25 mouse cellular contexts compared by ENCODE assay signal in genomic region chr17:50335776-50336175, GRCm38 (mm10). TPM values are rescaled to one million over a fixed set of nuclear protein-coding genes. Genes with fewer than 3 reads are reported as not detected.
A peak's percentile ranks its signal among the peaks of the same experiment; 100 is the strongest.
DNase-seq lines count a peak whose midpoint lies in the region; ATAC-seq and TF ChIP-seq lines count a peak whose summit lies in the region.
"Had no signal": no experiment of that assay in that cellular context is flagged by ENCODE, and none has a peak within 500 bp of the region (broad histone marks: within the 10 kb centered on the region; RNA-seq: fewer than 3 reads in every experiment).

No protein-coding gene starts in this region.

- no peak overlapping the region for H3K27ac ChIP-seq in cerebellum, adult 2 months (ENCODE audit: insufficient read depth, low read length)
- no peak overlapping the region for H3K27ac ChIP-seq in kidney, postnatal 0 days
- no peak overlapping the region for H3K27ac ChIP-seq in midbrain, embryonic 11.5 days (ENCODE audit: low read depth, low read length)
- no peak overlapping the region for H3K27ac ChIP-seq in midbrain, embryonic 16.5 days (ENCODE audit: low read length)
- H3K27ac ChIP-seq: embryonic facial prominence, embryonic 12.5 days; forebrain, embryonic 13.5 days; hindbrain, embryonic 15.5 days; limb, embryonic 15.5 days; neural tube, embryonic 12.5 days had no signal

- no peak for ATAC-seq in kidney, postnatal 0 days (replicated peaks; ENCODE audit: low FRiP score, low read depth)
- no peak for ATAC-seq in midbrain, embryonic 11.5 days (ENCODE audit: low FRiP score)
- no peak for ATAC-seq in midbrain, embryonic 16.5 days
- ATAC-seq: forebrain, embryonic 13.5 days had no signal

- H3K9ac ChIP-seq in kidney, postnatal 0 days (ENCODE audit: low read depth, low read length), result no peak overlapping the region
- no peak overlapping the region for H3K9ac ChIP-seq in midbrain, embryonic 11.5 days (ENCODE audit: low read length)
- no peak overlapping the region for H3K9ac ChIP-seq in midbrain, embryonic 16.5 days (ENCODE audit: low read depth, low read length)
- H3K9ac ChIP-seq: embryonic facial prominence, embryonic 12.5 days; forebrain, embryonic 13.5 days; hindbrain, embryonic 15.5 days; limb, embryonic 15.5 days; neural tube, embryonic 12.5 days had no signal

- peak; percentile 35; the same call in 1 of the 2 replicates for TF ChIP-seq CTCF in cerebellum, adult 2 months (IDR thresholded peaks at IDR 0.05; ENCODE audit: borderline replicate concordance, insufficient read depth, low read depth, low read length)
- TF ChIP-seq CTCF in kidney, postnatal 0 days (IDR thresholded peaks at IDR 0.05; ENCODE audit: low read depth), result peak; percentile 37; the same call in 1 of the 2 replicates

- H3K4me1 ChIP-seq in cerebellum, adult 2 months (ENCODE audit: control insufficient read depth, insufficient read depth, low read length), result no peaks in the 10 kb centered on the region
- H3K4me1 ChIP-seq in kidney, postnatal 0 days (replicated peaks; ENCODE audit: insufficient read depth, low read length), result no peaks in the 10 kb centered on the region
- H3K4me1 ChIP-seq in midbrain, embryonic 11.5 days (ENCODE audit: control insufficient read depth, insufficient read depth, low read length), result no peaks in the 10 kb centered on the region
- no peaks in the 10 kb centered on the region for H3K4me1 ChIP-seq in midbrain, embryonic 16.5 days (ENCODE audit: control insufficient read depth, insufficient read depth, low read length)
- H3K4me1 ChIP-seq: embryonic facial prominence, embryonic 12.5 days; hindbrain, embryonic 15.5 days; limb, embryonic 15.5 days; neural tube, embryonic 12.5 days had no signal

- H3K36me3 ChIP-seq in kidney, postnatal 0 days (ENCODE audit: insufficient read depth, low read length), result no peaks in the 10 kb centered on the region
- H3K36me3 ChIP-seq in midbrain, embryonic 11.5 days (ENCODE audit: control insufficient read depth, insufficient read depth, low read length), result no peaks in the 10 kb centered on the region
- H3K36me3 ChIP-seq in midbrain, embryonic 16.5 days (ENCODE audit: control insufficient read depth, insufficient read depth, low read length), result no peaks in the 10 kb centered on the region
- H3K36me3 ChIP-seq: embryonic facial prominence, embryonic 12.5 days; hindbrain, embryonic 15.5 days; limb, embryonic 15.5 days; neural tube, embryonic 12.5 days had no signal

- 79% methylated on average over 2 of the region's 2 CpGs for WGBS in cerebellum, adult 2 months
- 89% methylated on average over 2 of the region's 2 CpGs for WGBS in kidney, postnatal 0 days
- WGBS in midbrain, embryonic 11.5 days, result 75% methylated on average over 2 of the region's 2 CpGs
- 79% methylated on average over 2 of the region's 2 CpGs for WGBS in midbrain, embryonic 16.5 days

- DNase-seq in cerebellum, adult 2 months, result peak in 1 of 2 experiments; percentile 10
- DNase-seq in cerebellum, adult 8-10 months, result no peak
- no peak for DNase-seq in kidney, postnatal 0 days (ENCODE audit: low spot score)
- no peak for DNase-seq in kidney, adult 9 months
- DNase-seq in midbrain, embryonic 11.5 days (ENCODE audit: low spot score, missing footprints), result peak; percentile 45
- no peak for DNase-seq in spleen, postnatal 14 days (ENCODE audit: low spot score in 2 of 2)
- no peak for DNase-seq in spleen, postnatal 4 days (ENCODE audit: low spot score in 2 of 2)
- DNase-seq: adrenal gland, adult 2 months; cerebellum, postnatal 36 days; gastrocnemius, postnatal 14 days; heart, adult 18-20 months; heart, postnatal 4 days; kidney, adult 8-10 months; kidney, postnatal 4 days; lung, adult 2 months; lung, postnatal 36 days; right cerebral cortex, postnatal 4 days; thymus, postnatal 36 days had no signal

- TF ChIP-seq POLR2A in cerebellum, adult 2 months (IDR thresholded peaks at IDR 0.05; ENCODE audit: borderline replicate concordance, insufficient read depth, low read length), result no peak

- H3K27me3 ChIP-seq in cerebellum, adult 2 months (ENCODE audit: control insufficient read depth, insufficient read depth, low read length), result no peaks in the 10 kb centered on the region
- H3K27me3 ChIP-seq in kidney, postnatal 0 days (ENCODE audit: insufficient read depth, low read length), result no peaks in the 10 kb centered on the region
- no peaks in the 10 kb centered on the region for H3K27me3 ChIP-seq in midbrain, embryonic 11.5 days (ENCODE audit: control insufficient read depth, insufficient read depth, low read length)
- H3K27me3 ChIP-seq in midbrain, embryonic 16.5 days (ENCODE audit: control insufficient read depth, insufficient read depth, low read depth, low read length), result no peaks in the 10 kb centered on the region
- H3K27me3 ChIP-seq: embryonic facial prominence, embryonic 12.5 days; forebrain, embryonic 13.5 days; hindbrain, embryonic 15.5 days; limb, embryonic 15.5 days; neural tube, embryonic 12.5 days had no signal

- H3K9me3 ChIP-seq in kidney, postnatal 0 days (replicated peaks; ENCODE audit: low read length), result no peaks in the 10 kb centered on the region
- H3K9me3 ChIP-seq in midbrain, embryonic 11.5 days (ENCODE audit: control insufficient read depth, low read length), result no peaks in the 10 kb centered on the region
- no peaks in the 10 kb centered on the region for H3K9me3 ChIP-seq in midbrain, embryonic 16.5 days (replicated peaks; ENCODE audit: control insufficient read depth, low read length, poor library complexity, severe bottlenecking)
- H3K9me3 ChIP-seq: embryonic facial prominence, embryonic 12.5 days; forebrain, embryonic 13.5 days; hindbrain, embryonic 15.5 days; limb, embryonic 15.5 days; neural tube, embryonic 12.5 days had no signal

- H3K4me3 ChIP-seq in cerebellum, adult 2 months (replicated peaks; ENCODE audit: insufficient read depth, low read depth, low read length), result no peak overlapping the region
- H3K4me3 ChIP-seq in kidney, postnatal 0 days (replicated peaks; ENCODE audit: low read depth, low read length), result no peak overlapping the region
- H3K4me3 ChIP-seq in midbrain, embryonic 11.5 days (ENCODE audit: low read depth, low read length), result no peak overlapping the region
- no peak overlapping the region for H3K4me3 ChIP-seq in midbrain, embryonic 16.5 days (ENCODE audit: low read depth, low read length)
- H3K4me3 ChIP-seq: embryonic facial prominence, embryonic 12.5 days; erythroblast, embryonic 14.5 days; forebrain, embryonic 13.5 days; hindbrain, embryonic 15.5 days; limb, embryonic 15.5 days; neural tube, embryonic 12.5 days had no signal

- H3K4me2 ChIP-seq in kidney, postnatal 0 days (ENCODE audit: low read length), result no peak overlapping the region
- H3K4me2 ChIP-seq in midbrain, embryonic 11.5 days, result no peak overlapping the region
- no peak overlapping the region for H3K4me2 ChIP-seq in midbrain, embryonic 16.5 days (ENCODE audit: low read length)
- H3K4me2 ChIP-seq: embryonic facial prominence, embryonic 12.5 days; forebrain, embryonic 13.5 days; hindbrain, embryonic 15.5 days; limb, embryonic 15.5 days; neural tube, embryonic 12.5 days had no signal

RNA-seq across cellular contexts. Expression of gene Dazl, which starts 42.3 kb away (rescaled TPM):
- 0.24 and 0.25 TPM in 2 replicates for polyA plus RNA-seq in cerebellum, adult 2 months (2012; rRNA removed)
- polyA plus RNA-seq in kidney, postnatal 0 days (2015; fragmentation: Nextera tagmentation; extraction: Ambion mirVana), result not detected in 2 replicates
- 0.23 TPM in 1 of 2 replicates, not detected in the other for polyA plus RNA-seq in midbrain, embryonic 11.5 days (2014; fragmentation: Nextera tagmentation; extraction: Ambion mirVana)
- 0.45 and 1.1 TPM in 2 replicates for polyA plus RNA-seq in midbrain, embryonic 16.5 days (2015; fragmentation: Nextera tagmentation; extraction: Ambion mirVana)
- polyA plus RNA-seq: adrenal gland, adult 2 months; erythroblast, embryonic 14.5 days; lung, adult 2 months; neural tube, embryonic 12.5 days had no signal
